Mouse (Mus musculus): ENCODE data around the gene Chst4. TPM values are rescaled to one million over a fixed set of nuclear protein-coding genes. Genes with fewer than 3 reads are reported as not detected.
A peak's percentile ranks its signal among the peaks of the same experiment; 100 is the strongest.

Gene Chst4
- not detected in 2 replicates for polyA plus RNA-seq (2016; fragmentation: Nextera tagmentation; extraction: Ambion mirVana)

DNA sequence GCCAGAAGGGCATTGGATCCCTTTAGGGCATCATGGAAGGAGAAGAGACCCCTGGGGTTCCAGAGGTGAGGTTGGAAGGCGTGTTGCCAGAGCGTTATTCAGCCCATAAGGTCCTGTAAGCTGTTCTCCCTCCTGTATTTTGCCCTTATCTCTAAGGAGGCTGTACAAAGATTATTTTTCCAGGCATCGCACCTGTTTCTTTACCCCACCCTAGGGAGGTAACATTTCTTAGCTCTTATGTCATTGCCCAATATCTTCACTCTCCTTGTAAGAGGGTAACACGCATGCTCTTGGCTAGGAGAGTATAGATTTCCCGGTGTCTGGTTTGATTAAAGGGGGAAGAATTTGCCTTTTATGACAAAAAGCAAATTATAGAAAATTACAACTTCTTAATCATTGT is at the start of gene Chst4:
Chst4 (minus strand) TSS at position 82 of the 400 bp plus-strand sequence.
- no peaks in the 10 kb centered on the region for H3K4me1 ChIP-seq (replicated peaks)
- H3K4me2 ChIP-seq = no peak within 1 kb of the TSS
- no peak within 1 kb of the TSS for H3K4me3 ChIP-seq (replicated peaks)
- H3K9me3 ChIP-seq = peaks cover 7% of the 10 kb centered on the region; the same call in 1 of the 2 replicates
- no peak within 1 kb of the TSS for H3K9ac ChIP-seq (replicated peaks)
- no peak within 1 kb of the TSS for H3K27ac ChIP-seq
- no peaks in the 10 kb centered on the region for H3K27me3 ChIP-seq
- WGBS = 78% methylated on average over 5 of the region's 5 CpGs
- no peaks in the 10 kb centered on the region for H3K36me3 ChIP-seq
- no peak for ATAC-seq (ENCODE audit: insufficient number of reproducible peaks, insufficient read depth, low FRiP score, low TSS enrichment, low read depth)

DNA sequence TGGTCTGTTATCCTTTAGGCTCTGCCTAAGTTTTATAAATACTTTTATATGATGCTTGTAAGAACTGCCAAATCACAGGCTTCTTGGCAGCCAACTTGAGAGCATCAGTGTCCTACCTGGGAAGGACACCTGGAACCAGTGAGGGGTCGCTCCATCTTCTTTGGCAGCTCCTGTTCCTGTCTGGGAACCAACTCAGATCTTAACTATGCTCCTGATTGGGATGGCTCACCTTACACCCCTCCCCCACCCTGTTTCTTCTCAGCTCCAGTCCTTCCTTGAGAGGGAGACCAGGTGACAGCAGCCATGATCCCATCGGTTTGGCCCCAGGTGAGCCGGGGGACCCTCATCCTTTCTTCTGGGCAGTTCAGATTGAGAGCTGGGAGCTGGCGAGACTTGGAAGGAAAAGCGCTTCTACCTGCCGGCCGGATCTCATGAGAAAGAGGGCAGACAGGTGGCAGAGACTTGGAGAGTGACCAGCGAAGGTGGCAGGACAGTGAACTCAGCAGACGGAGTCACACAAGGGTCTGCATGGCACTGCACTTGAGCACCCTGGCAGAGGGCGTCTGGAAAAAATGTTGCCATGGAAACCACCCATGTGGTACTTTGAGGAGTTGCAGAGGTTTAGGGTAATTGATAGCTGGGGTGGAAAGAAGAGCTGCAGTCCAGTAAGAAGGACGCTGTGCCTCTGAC is 43.0 kb upstream of the Chst4 start:
- no peaks in the 10 kb centered on the region for H3K27me3 ChIP-seq
- no peak overlapping the region for H3K4me3 ChIP-seq (replicated peaks)
- no peak overlapping the region for H3K4me2 ChIP-seq
- no peaks in the 10 kb centered on the region for H3K9me3 ChIP-seq
- H3K4me1 ChIP-seq (replicated peaks) = peaks cover 11% of the 10 kb centered on the region
- WGBS = 75% methylated on average over 11 of the region's 11 CpGs
- H3K36me3 ChIP-seq = peaks cover 43% of the 10 kb centered on the region
- H3K9ac ChIP-seq (replicated peaks) = no peak overlapping the region
- H3K27ac ChIP-seq = no peak overlapping the region
- ATAC-seq (ENCODE audit: insufficient number of reproducible peaks, insufficient read depth, low FRiP score, low TSS enrichment, low read depth) = no peak

- H3K9me3 ChIP-seq = no peaks in the 10 kb centered on the region
Observed at GRCm38 (mm10) chr8:110079282-110080221, 40.0 kb upstream of the Chst4 start, which contains the start of gene Zfp612. Gene Zfp612, plus strand, starts transcription at chr8:110079746.

GRCm38 (mm10) chr8:110074496-110074895 is 35.0 kb upstream of the Chst4 start:
- Histone ChIP-seq H3K27ac (no peak overlapping the region), H3K4me3 (replicated peaks) (no peak overlapping the region), H3K36me3 (no peaks in the 10 kb centered on the region), H3K4me1 (replicated peaks) (no peaks in the 10 kb centered on the region), H3K9me3 (no peaks in the 10 kb centered on the region), H3K4me2 (no peak overlapping the region), H3K27me3 (peaks cover 10% of the 10 kb centered on the region), H3K9ac (replicated peaks) (no peak overlapping the region)
- ATAC-seq (ENCODE audit: insufficient number of reproducible peaks, insufficient read depth, low FRiP score, low TSS enrichment, low read depth) = no peak
- WGBS = 82% methylated on average over 8 of the region's 8 CpGs

More at GRCm38 (mm10) chr8:110079282-110080221, 40.0 kb upstream of the Chst4 start, which contains the start of gene Zfp612:
- Histone ChIP-seq H3K36me3 (peaks cover 15% of the 10 kb centered on the region; the same call in 1 of the 2 replicates), H3K4me3 (replicated peaks) (peak within 1 kb of the TSS; percentile 69), H3K4me1 (replicated peaks) (peaks cover 11% of the 10 kb centered on the region), H3K9ac (replicated peaks) (peak within 1 kb of the TSS; percentile 74), H3K27me3 (no peaks in the 10 kb centered on the region), H3K27ac (no peak within 1 kb of the TSS), H3K4me2 (peak within 1 kb of the TSS; percentile 88)
- ATAC-seq (ENCODE audit: insufficient number of reproducible peaks, insufficient read depth, low FRiP score, low TSS enrichment, low read depth) = peak; percentile 87
- WGBS = 7% methylated on average over 54 of the region's 54 CpGs

DNA sequence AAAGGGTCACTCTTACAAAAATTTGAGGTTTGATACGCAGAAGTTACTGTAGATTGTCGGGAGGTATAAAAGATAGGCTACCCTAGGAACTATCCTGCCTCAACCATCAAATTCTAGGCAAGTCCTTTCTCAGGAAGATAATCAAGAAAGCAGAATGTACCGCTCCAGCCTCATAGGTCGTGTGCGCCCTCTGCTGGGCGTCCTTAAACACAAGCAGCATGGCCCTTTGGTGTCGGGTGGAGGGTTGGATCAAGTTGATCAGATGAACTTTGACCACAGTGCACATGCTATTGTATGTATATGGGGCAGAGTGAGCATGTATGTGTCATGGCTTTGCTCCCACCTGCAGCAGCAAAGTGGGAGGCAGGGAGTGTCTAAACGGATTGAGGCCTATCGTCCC is 32.1 kb upstream of the Chst4 start:
- no peak for ATAC-seq (ENCODE audit: insufficient number of reproducible peaks, insufficient read depth, low FRiP score, low TSS enrichment, low read depth)
- Histone ChIP-seq H3K4me1 (replicated peaks) (no peaks in the 10 kb centered on the region), H3K36me3 (no peaks in the 10 kb centered on the region), H3K27me3 (peaks cover 10% of the 10 kb centered on the region), H3K4me3 (replicated peaks) (no peak overlapping the region), H3K9ac (replicated peaks) (no peak overlapping the region), H3K9me3 (no peaks in the 10 kb centered on the region), H3K27ac (no peak overlapping the region), H3K4me2 (no peak overlapping the region)
- WGBS = 14% methylated on average over 9 of the region's 9 CpGs

- no peak overlapping the region for H3K4me2 ChIP-seq
- H3K27me3 ChIP-seq = peaks cover 10% of the 10 kb centered on the region
- WGBS = 74% methylated on average over 4 of the region's 4 CpGs
- ATAC-seq (ENCODE audit: insufficient number of reproducible peaks, insufficient read depth, low FRiP score, low TSS enrichment, low read depth) = no peak
- no peak overlapping the region for H3K4me3 ChIP-seq (replicated peaks)
- no peaks in the 10 kb centered on the region for H3K36me3 ChIP-seq
- no peaks in the 10 kb centered on the region for H3K4me1 ChIP-seq (replicated peaks)
- H3K9me3 ChIP-seq = no peaks in the 10 kb centered on the region
- no peak overlapping the region for H3K9ac ChIP-seq (replicated peaks)
- no peak overlapping the region for H3K27ac ChIP-seq
Observed at GRCm38 (mm10) chr8:110069706-110070105, 30.2 kb upstream of the Chst4 start.

GRCm38 (mm10) chr8:110065676-110066075 is 26.1 kb upstream of the Chst4 start:
- H3K9me3 ChIP-seq = peaks cover 4% of the 10 kb centered on the region; the same call in 1 of the 2 replicates
- H3K36me3 ChIP-seq = no peaks in the 10 kb centered on the region
- no peak overlapping the region for H3K27ac ChIP-seq
- whole genome bisulfite sequencing = 86% methylated on average over 4 of the region's 4 CpGs
- H3K4me3 ChIP-seq (replicated peaks) = no peak overlapping the region
- H3K4me1 ChIP-seq (replicated peaks) = no peaks in the 10 kb centered on the region
- no peak overlapping the region for H3K9ac ChIP-seq (replicated peaks)
- H3K27me3 ChIP-seq = no peaks in the 10 kb centered on the region
- no peak overlapping the region for H3K4me2 ChIP-seq
- no peak for ATAC-seq (ENCODE audit: insufficient number of reproducible peaks, insufficient read depth, low FRiP score, low TSS enrichment, low read depth)

- Histone ChIP-seq H3K27me3 (no peaks in the 10 kb centered on the region), H3K4me1 (replicated peaks) (no peaks in the 10 kb centered on the region), H3K4me3 (replicated peaks) (no peak overlapping the region), H3K27ac (no peak overlapping the region), H3K36me3 (no peaks in the 10 kb centered on the region), H3K9me3 (peaks cover 4% of the 10 kb centered on the region; the same call in 1 of the 2 replicates), H3K4me2 (no peak overlapping the region), H3K9ac (replicated peaks) (no peak overlapping the region)
- WGBS = 92% methylated on average over 18 of the region's 18 CpGs
- ATAC-seq (ENCODE audit: insufficient number of reproducible peaks, insufficient read depth, low FRiP score, low TSS enrichment, low read depth) = no peak
Observed at GRCm38 (mm10) chr8:110064606-110065365, 25.2 kb upstream of the Chst4 start.

DNA sequence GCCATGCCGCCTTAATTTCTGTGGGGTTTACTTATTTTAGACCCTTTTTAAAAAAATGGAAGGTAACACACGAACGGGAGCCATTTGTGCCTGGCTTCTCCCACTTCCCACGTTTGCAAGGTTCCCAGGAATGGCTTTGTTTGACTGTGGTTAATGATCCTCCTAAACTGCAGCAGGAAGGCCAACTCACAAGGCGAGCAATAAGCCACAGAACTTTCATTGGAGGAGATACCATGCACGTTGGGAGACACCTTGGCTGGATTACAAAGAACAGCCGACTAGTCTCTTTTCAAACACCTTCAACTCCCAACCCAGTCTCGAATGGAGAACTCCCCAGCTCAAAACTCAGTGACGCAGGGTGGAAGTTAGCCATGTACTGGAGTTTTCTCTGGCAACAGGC is 24.6 kb upstream of the Chst4 start:
- no peak overlapping the region for H3K4me3 ChIP-seq (replicated peaks)
- no peaks in the 10 kb centered on the region for H3K36me3 ChIP-seq
- no peak overlapping the region for H3K27ac ChIP-seq
- ATAC-seq (ENCODE audit: insufficient number of reproducible peaks, insufficient read depth, low FRiP score, low TSS enrichment, low read depth) = no peak
- no peak overlapping the region for H3K9ac ChIP-seq (replicated peaks)
- 77% methylated on average over 9 of the region's 9 CpGs for WGBS
- H3K4me2 ChIP-seq = no peak overlapping the region
- peaks cover 4% of the 10 kb centered on the region; the same call in 1 of the 2 replicates for H3K9me3 ChIP-seq
- H3K27me3 ChIP-seq = no peaks in the 10 kb centered on the region
- no peaks in the 10 kb centered on the region for H3K4me1 ChIP-seq (replicated peaks)

DNA sequence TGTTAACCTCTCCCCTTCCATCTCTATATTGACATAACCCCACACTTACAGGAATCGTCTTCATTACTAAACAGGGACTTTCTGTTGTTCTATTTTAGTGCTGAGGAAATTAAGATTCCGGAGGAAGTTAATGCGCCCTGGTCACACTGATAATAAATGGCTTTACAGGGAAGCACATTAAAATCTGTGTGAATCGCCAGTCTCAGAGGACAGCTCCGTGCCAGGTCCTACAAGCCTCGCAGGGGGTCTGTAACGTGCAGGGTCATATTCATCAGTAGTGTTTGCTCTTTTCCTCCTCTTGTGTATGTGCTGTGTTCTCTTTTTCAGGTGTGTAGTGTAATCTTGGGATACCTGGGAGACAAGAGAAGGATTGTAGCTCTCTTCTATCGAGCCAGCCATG is 18.7 kb upstream of the Chst4 start:
- Histone ChIP-seq H3K27me3 (no peaks in the 10 kb centered on the region; the same call in 1 of the 2 replicates), H3K9me3 (peaks cover 4% of the 10 kb centered on the region; the same call in 1 of the 2 replicates), H3K27ac (no peak overlapping the region), H3K4me2 (no peak overlapping the region), H3K4me3 (replicated peaks) (no peak overlapping the region), H3K9ac (replicated peaks) (no peak overlapping the region), H3K4me1 (replicated peaks) (no peaks in the 10 kb centered on the region), H3K36me3 (no peaks in the 10 kb centered on the region)
- 75% methylated on average over 8 of the region's 8 CpGs for WGBS
- no peak for ATAC-seq (ENCODE audit: insufficient number of reproducible peaks, insufficient read depth, low FRiP score, low TSS enrichment, low read depth)
